In genomic region chr15:81926446-81926822, GRCm38 (mm10) we compare ENCODE assay signal across 10 mouse cellular contexts. TPM values are rescaled to one million over a fixed set of nuclear protein-coding genes. Genes with fewer than 3 reads are reported as not detected.
A peak's percentile ranks its signal among the peaks of the same experiment; 100 is the strongest.
DNase-seq lines count a peak whose midpoint lies in the region; ATAC-seq and TF ChIP-seq lines count a peak whose summit lies in the region.
"Had no signal": no experiment of that assay in that cellular context is flagged by ENCODE, and none has a peak within 500 bp of the region (broad histone marks: within the 10 kb centered on the region; RNA-seq: fewer than 3 reads in every experiment).

No protein-coding gene starts in this region.

- no peak for TF ChIP-seq CTCF in Patski (IDR thresholded peaks at IDR 0.05)
- no peak for TF ChIP-seq CTCF in liver, postnatal 0 days (IDR thresholded peaks at IDR 0.05; ENCODE audit: low read depth)

- H3K4me1 ChIP-seq in heart, embryonic 11.5 days (ENCODE audit: control insufficient read depth, insufficient read depth, low read length) = peaks cover 14% of the 10 kb centered on the region
- peaks cover 21% of the 10 kb centered on the region for H3K4me1 ChIP-seq in hindbrain, embryonic 12.5 days
- peaks cover 33% of the 10 kb centered on the region for H3K4me1 ChIP-seq in liver, postnatal 0 days (ENCODE audit: insufficient read depth)

- ATAC-seq in heart, embryonic 11.5 days (replicated peaks; ENCODE audit: insufficient number of reproducible peaks, low FRiP score, low TSS enrichment) = no peak
- peak; percentile 2 for ATAC-seq in Patski
- ATAC-seq in hindbrain, embryonic 12.5 days (ENCODE audit: low FRiP score) = peak; percentile 72
- ATAC-seq in liver, postnatal 0 days = no peak

- peak overlapping the region; percentile 94 for H3K4me2 ChIP-seq in heart, embryonic 11.5 days
- H3K4me2 ChIP-seq in hindbrain, embryonic 12.5 days (replicated peaks) = peak overlapping the region; percentile 85
- H3K4me2 ChIP-seq in liver, postnatal 0 days (ENCODE audit: low read depth, low read length) = peak overlapping the region; percentile 99; the same call in 1 of the 2 replicates

- TF ChIP-seq EP300 in liver, postnatal 0 days (IDR thresholded peaks at IDR 0.05; ENCODE audit: low read depth) = no peak

- H3K4me3 ChIP-seq in heart, embryonic 11.5 days (ENCODE audit: low read depth, low read length) = peak overlapping the region; percentile 15; the same call in 1 of the 2 replicates
- H3K4me3 ChIP-seq in hindbrain, embryonic 12.5 days = peak overlapping the region; percentile 74
- no peak overlapping the region for H3K4me3 ChIP-seq in liver, postnatal 0 days (ENCODE audit: low read depth, low read length)

- 37% methylated on average over 9 of the region's 9 CpGs for WGBS in heart, embryonic 11.5 days (ENCODE audit: insufficient replicate concordance)
- whole genome bisulfite sequencing in hindbrain, embryonic 12.5 days = 31% methylated on average over 9 of the region's 9 CpGs
- 38% methylated on average over 9 of the region's 9 CpGs for WGBS in liver, postnatal 0 days (ENCODE audit: insufficient replicate concordance)

- no peak overlapping the region for H3K27ac ChIP-seq in heart, embryonic 11.5 days (ENCODE audit: low read depth, low read length)
- peak overlapping the region; percentile 86 for H3K27ac ChIP-seq in hindbrain, embryonic 12.5 days
- no peak overlapping the region for H3K27ac ChIP-seq in liver, postnatal 0 days (ENCODE audit: low read depth)

- in situ Hi-C loops in Patski (cut with MboI; ENCODE audit: low pct_unique_long_range_greater_than_20kb) = no loop called here

- H3K9ac ChIP-seq in heart, embryonic 11.5 days (ENCODE audit: low read depth, low read length) = no peak overlapping the region
- no peak overlapping the region for H3K9ac ChIP-seq in hindbrain, embryonic 12.5 days
- no peak overlapping the region for H3K9ac ChIP-seq in liver, postnatal 0 days (replicated peaks)

- no peaks in the 10 kb centered on the region for H3K27me3 ChIP-seq in heart, embryonic 11.5 days (ENCODE audit: control insufficient read depth, insufficient read depth, low read length)
- H3K27me3 ChIP-seq in Patski = no peaks in the 10 kb centered on the region
- H3K27me3 ChIP-seq in hindbrain, embryonic 12.5 days = no peaks in the 10 kb centered on the region
- H3K27me3 ChIP-seq in liver, postnatal 0 days (ENCODE audit: insufficient read depth, low read length) = no peaks in the 10 kb centered on the region

- DNase-seq in heart, postnatal 14 days = no peak
- DNase-seq in Patski (ENCODE audit: low read depth, low spot score) = no peak
- no peak for DNase-seq in liver, postnatal 0 days
- DNase-seq in right cerebral cortex, postnatal 25 days = no peak
- no peak for DNase-seq in cerebellum, adult 18-20 months
- DNase-seq in spleen, postnatal 4 days (ENCODE audit: low spot score in 2 of 2) = no peak

- no peaks in the 10 kb centered on the region for H3K9me3 ChIP-seq in heart, embryonic 11.5 days (replicated peaks; ENCODE audit: control insufficient read depth, low read length)
- no peaks in the 10 kb centered on the region for H3K9me3 ChIP-seq in hindbrain, embryonic 12.5 days (replicated peaks)
- no peaks in the 10 kb centered on the region for H3K9me3 ChIP-seq in liver, postnatal 0 days (ENCODE audit: low read length)

- H3K36me3 ChIP-seq in heart, embryonic 11.5 days (ENCODE audit: control insufficient read depth, insufficient read depth, low read length) = no peaks in the 10 kb centered on the region
- H3K36me3 ChIP-seq in hindbrain, embryonic 12.5 days = no peaks in the 10 kb centered on the region
- peaks cover 4% of the 10 kb centered on the region; the same call in 1 of the 2 replicates for H3K36me3 ChIP-seq in liver, postnatal 0 days (replicated peaks; ENCODE audit: insufficient read depth, low read length)

- POLR2A ChIA-PET in Patski (lab: Charles Lee) = interaction anchor here (0.5 kb wide), 1 partner anchor 58 kb away, joined by 3 read pairs; no protein-coding TSS in a partner anchor

- intact Hi-C loops in heart, postnatal 14 days (cut with DNase I) = no loop called here

- CTCF ChIA-PET in Patski (lab: Charles Lee) = no interaction called here

RNA-seq across cellular contexts. Expression of gene Polr3h, which starts 0.4 kb away (rescaled TPM):
- 120 and 121 TPM in 2 replicates for polyA plus RNA-seq in heart, embryonic 11.5 days (2014; fragmentation: Nextera tagmentation; extraction: Ambion mirVana)
- total RNA-seq in heart, postnatal 14 days (2021) = 1 to 10 TPM; 7.5 to 7.9 TPM
- 154 TPM for polyA plus RNA-seq in Patski (2021)
- polyA plus RNA-seq in hindbrain, embryonic 12.5 days (2016; fragmentation: Nextera tagmentation; extraction: Ambion mirVana) = 58.0 and 58.4 TPM in 2 replicates
- polyA plus RNA-seq in liver, postnatal 0 days (2015; fragmentation: Nextera tagmentation; extraction: Ambion mirVana) = 57.0 and 57.3 TPM in 2 replicates

RNA-seq across cellular contexts. Expression of gene Csdc2, which starts 10.1 kb away (rescaled TPM):
- 6.7 and 6.8 TPM in 2 replicates for polyA plus RNA-seq in heart, embryonic 11.5 days (2014; fragmentation: Nextera tagmentation; extraction: Ambion mirVana)
- total RNA-seq in heart, postnatal 14 days (2021) = 10 to 100 TPM; 39.6 to 60.9 TPM
- polyA plus RNA-seq in Patski (2021) = 24.9 TPM
- polyA plus RNA-seq in hindbrain, embryonic 12.5 days (2016; fragmentation: Nextera tagmentation; extraction: Ambion mirVana) = 48.0 and 57.1 TPM in 2 replicates
- polyA plus RNA-seq in liver, postnatal 0 days (2015; fragmentation: Nextera tagmentation; extraction: Ambion mirVana) = 0.52 and 0.59 TPM in 2 replicates

RNA-seq across cellular contexts. Expression of gene Pmm1, which starts 34.3 kb away (rescaled TPM):
- polyA plus RNA-seq in heart, embryonic 11.5 days (2014; fragmentation: Nextera tagmentation; extraction: Ambion mirVana) = 22.5 and 22.6 TPM in 2 replicates
- total RNA-seq in heart, postnatal 14 days (2021) = 10 to 100 TPM; 23.0 to 28.8 TPM
- 97.0 TPM for polyA plus RNA-seq in Patski (2021)
- polyA plus RNA-seq in hindbrain, embryonic 12.5 days (2016; fragmentation: Nextera tagmentation; extraction: Ambion mirVana) = 30.7 and 32.3 TPM in 2 replicates
- 9.8 and 10.1 TPM in 2 replicates for polyA plus RNA-seq in liver, postnatal 0 days (2015; fragmentation: Nextera tagmentation; extraction: Ambion mirVana)

RNA-seq across cellular contexts. Expression of gene 1700029P11Rik, which starts 53.9 kb away (rescaled TPM):
- not detected in 2 replicates for polyA plus RNA-seq in heart, embryonic 11.5 days (2014; fragmentation: Nextera tagmentation; extraction: Ambion mirVana)
- total RNA-seq in heart, postnatal 14 days (2021) = not detected
- not detected for polyA plus RNA-seq in Patski (2021)
- not detected in 2 replicates for polyA plus RNA-seq in hindbrain, embryonic 12.5 days (2016; fragmentation: Nextera tagmentation; extraction: Ambion mirVana)
- not detected in 2 replicates for polyA plus RNA-seq in liver, postnatal 0 days (2015; fragmentation: Nextera tagmentation; extraction: Ambion mirVana)
- total RNA-seq: adrenal gland, adult 8-10 months; layer of hippocampus, postnatal 36 days had no signal

RNA-seq across cellular contexts. Expression of gene Aco2, which starts 54.3 kb away (rescaled TPM):
- 398 and 483 TPM in 2 replicates for polyA plus RNA-seq in heart, embryonic 11.5 days (2014; fragmentation: Nextera tagmentation; extraction: Ambion mirVana)
- 1,000 to 10,000 TPM; 2,092 to 2,100 TPM for total RNA-seq in heart, postnatal 14 days (2021)
- polyA plus RNA-seq in Patski (2021) = 559 TPM
- 193 TPM in 2 replicates for polyA plus RNA-seq in hindbrain, embryonic 12.5 days (2016; fragmentation: Nextera tagmentation; extraction: Ambion mirVana)
- polyA plus RNA-seq in liver, postnatal 0 days (2015; fragmentation: Nextera tagmentation; extraction: Ambion mirVana) = 86.7 and 87.0 TPM in 2 replicates

Comparison
In these comparisons a context has a peak if more than half of its experiments do, and no peak if none do; other contexts are left out.
1. ATAC-seq: peak in Patski (single experiment) and hindbrain, embryonic 12.5 days (single experiment); none in heart, embryonic 11.5 days (single experiment) and liver, postnatal 0 days (single experiment).
2. Peak in every context shown above with its lines, with median percentiles within 50 percentile points of each other: H3K4me2 ChIP-seq.